11 mouse cellular contexts compared by ENCODE assay signal in genomic region chr8:111445558-111445957, GRCm38 (mm10). TPM values are rescaled to one million over a fixed set of nuclear protein-coding genes. Genes with fewer than 3 reads are reported as not detected.
DNase-seq lines count a peak whose midpoint lies in the region; ATAC-seq and TF ChIP-seq lines count a peak whose summit lies in the region.
"Had no signal": no experiment of that assay in that cellular context is flagged by ENCODE, and none has a peak within 500 bp of the region (broad histone marks: within the 10 kb centered on the region; RNA-seq: fewer than 3 reads in every experiment).

No protein-coding gene starts in this region.

- no peak overlapping the region; the same call in 1 of the 2 replicates for H3K27ac ChIP-seq in heart, adult 2 months
- peak overlapping the region; percentile 58 for H3K27ac ChIP-seq in heart, embryonic 11.5 days (ENCODE audit: low read depth, low read length)
- H3K27ac ChIP-seq in liver, embryonic 11.5 days (ENCODE audit: low read depth, low read length), result no peak overlapping the region
- no peak overlapping the region; the same call in 1 of the 2 replicates for H3K27ac ChIP-seq in stomach, postnatal 0 days (replicated peaks)
- H3K27ac ChIP-seq: limb, embryonic 12.5 days had no signal

- intact Hi-C loops in heart, adult 2 months (cut with DNase I), result no loop called here

- ATAC-seq in heart, embryonic 11.5 days (replicated peaks; ENCODE audit: insufficient number of reproducible peaks, low FRiP score, low TSS enrichment), result no peak
- ATAC-seq in liver, embryonic 11.5 days (replicated peaks; ENCODE audit: low FRiP score), result peak; percentile 93
- peak; percentile 37 for ATAC-seq in stomach, postnatal 0 days (ENCODE audit: low FRiP score, low TSS enrichment)
- ATAC-seq: activated CD4-positive, CD25-positive, alpha-beta regulatory T cell, adult 4 months had no signal

- TF ChIP-seq CTCF in heart, adult 2 months (IDR thresholded peaks at IDR 0.05), result no peak
- TF ChIP-seq CTCF in stomach, postnatal 0 days (IDR thresholded peaks at IDR 0.05; ENCODE audit: low read depth), result no peak

- H3K36me3 ChIP-seq in heart, adult 2 months (ENCODE audit: control insufficient read depth, insufficient read depth, low read length), result no peaks in the 10 kb centered on the region; the same call in 1 of the 2 replicates
- no peaks in the 10 kb centered on the region for H3K36me3 ChIP-seq in heart, embryonic 11.5 days (ENCODE audit: control insufficient read depth, insufficient read depth, low read length)
- H3K36me3 ChIP-seq in liver, embryonic 11.5 days (ENCODE audit: control insufficient read depth, insufficient read depth, low read length), result no peaks in the 10 kb centered on the region
- no peaks in the 10 kb centered on the region for H3K36me3 ChIP-seq in stomach, postnatal 0 days (ENCODE audit: control insufficient read depth, insufficient read depth, low read length)

- WGBS in heart, adult 2 months, result 67% methylated on average over 18 of the region's 18 CpGs
- 63% methylated on average over 18 of the region's 18 CpGs for WGBS in heart, embryonic 11.5 days (ENCODE audit: insufficient replicate concordance)
- 69% methylated on average over 18 of the region's 18 CpGs for WGBS in liver, embryonic 11.5 days
- WGBS in stomach, postnatal 0 days, result 75% methylated on average over 18 of the region's 18 CpGs

- TF ChIP-seq EP300 in heart, adult 2 months (IDR thresholded peaks at IDR 0.05; ENCODE audit: insufficient read depth, low read depth, low read length), result no peak
- TF ChIP-seq EP300 in stomach, postnatal 0 days (optimal IDR thresholded peaks at IDR 0.05), result no peak

- H3K9me3 ChIP-seq in heart, embryonic 11.5 days (replicated peaks; ENCODE audit: control insufficient read depth, low read length), result no peaks in the 10 kb centered on the region
- H3K9me3 ChIP-seq in liver, embryonic 11.5 days (ENCODE audit: control insufficient read depth, low read length), result no peaks in the 10 kb centered on the region
- H3K9me3 ChIP-seq in stomach, postnatal 0 days (ENCODE audit: control insufficient read depth, low read length), result no peaks in the 10 kb centered on the region
- H3K9me3 ChIP-seq: limb, embryonic 12.5 days had no signal

- H3K9ac ChIP-seq in heart, adult 2 months (ENCODE audit: low read depth, low read length), result no peak overlapping the region
- H3K9ac ChIP-seq in heart, embryonic 11.5 days (ENCODE audit: low read depth, low read length), result 0 out of 2 replicates have a peak overlapping the region, but pooled peaks have one; percentile 46
- no peak overlapping the region for H3K9ac ChIP-seq in liver, embryonic 11.5 days (ENCODE audit: low read depth, low read length)
- H3K9ac ChIP-seq in stomach, postnatal 0 days (ENCODE audit: low read length), result no peak overlapping the region
- H3K9ac ChIP-seq: limb, embryonic 12.5 days had no signal

- no peaks in the 10 kb centered on the region for H3K27me3 ChIP-seq in heart, adult 2 months (ENCODE audit: control insufficient read depth, insufficient read depth, low read length)
- H3K27me3 ChIP-seq in heart, embryonic 11.5 days (ENCODE audit: control insufficient read depth, insufficient read depth, low read length), result no peaks in the 10 kb centered on the region
- no peaks in the 10 kb centered on the region for H3K27me3 ChIP-seq in liver, embryonic 11.5 days (replicated peaks; ENCODE audit: control insufficient read depth, insufficient read depth, low read length)
- no peaks in the 10 kb centered on the region for H3K27me3 ChIP-seq in stomach, postnatal 0 days (ENCODE audit: control insufficient read depth, insufficient read depth, low read length)
- H3K27me3 ChIP-seq: limb, embryonic 12.5 days had no signal

- no peaks in the 10 kb centered on the region for H3K79me2 ChIP-seq in heart, adult 2 months (replicated peaks; ENCODE audit: control insufficient read depth, insufficient read depth, low read length)

- H3K4me2 ChIP-seq in heart, embryonic 11.5 days, result peak overlapping the region; percentile 22; the same call in 1 of the 2 replicates
- H3K4me2 ChIP-seq in liver, embryonic 11.5 days, result peak overlapping the region; percentile 4; the same call in 1 of the 2 replicates
- no peak overlapping the region for H3K4me2 ChIP-seq in stomach, postnatal 0 days (replicated peaks; ENCODE audit: low read depth)
- H3K4me2 ChIP-seq: limb, embryonic 12.5 days had no signal

- H3K4me1 ChIP-seq in heart, adult 2 months (ENCODE audit: control insufficient read depth, insufficient read depth, low read length), result peaks cover 7% of the 10 kb centered on the region
- peaks cover 16% of the 10 kb centered on the region for H3K4me1 ChIP-seq in heart, embryonic 11.5 days (ENCODE audit: control insufficient read depth, insufficient read depth, low read length)
- H3K4me1 ChIP-seq in liver, embryonic 11.5 days (replicated peaks; ENCODE audit: control insufficient read depth, insufficient read depth, low read length), result peaks cover 9% of the 10 kb centered on the region
- H3K4me1 ChIP-seq in stomach, postnatal 0 days (replicated peaks; ENCODE audit: control insufficient read depth, insufficient read depth), result no peaks in the 10 kb centered on the region
- H3K4me1 ChIP-seq: limb, embryonic 12.5 days had no signal

- H3K4me3 ChIP-seq in heart, adult 2 months, result no peak overlapping the region
- no peak overlapping the region for H3K4me3 ChIP-seq in heart, embryonic 11.5 days (ENCODE audit: low read depth, low read length)
- no peak overlapping the region for H3K4me3 ChIP-seq in liver, embryonic 11.5 days (ENCODE audit: low read depth, low read length)
- no peak overlapping the region for H3K4me3 ChIP-seq in stomach, postnatal 0 days (ENCODE audit: low read depth, low read length)
- H3K4me3 ChIP-seq: limb, embryonic 12.5 days had no signal

- no peak for TF ChIP-seq POLR2A in heart, adult 2 months (IDR thresholded peaks at IDR 0.05; ENCODE audit: insufficient read depth, low read depth, low read length)

- peak; percentile 27 to 48 for DNase-seq in heart, adult 2 months
- DNase-seq in heart, adult 9 months (ENCODE audit: low spot score in 2 of 2), result no peak
- DNase-seq in liver, embryonic 11.5 days (ENCODE audit: low spot score), result peak; percentile 34
- peak; percentile 41 for DNase-seq in stomach, postnatal 0 days (ENCODE audit: low spot score)
- DNase-seq in cerebellum, adult 9-10 months, result no peak
- DNase-seq in right cerebral cortex, adult 18-20 months, result no peak
- DNase-seq in right cerebral cortex, postnatal 14 days, result no peak
- DNase-seq: cerebellum, postnatal 25 days had no signal

RNA-seq across cellular contexts. Expression of gene Fa2h, which starts 51.9 kb away (rescaled TPM):
- total RNA-seq in heart, adult 2 months (2021), result under 1 TPM in 1 of 2 experiments, not detected in 1; 0.18 TPM
- polyA plus RNA-seq in heart, adult 2 months (2012; rRNA removed), result 0.18 and 0.29 TPM in 2 replicates
- 0.07 TPM in 1 of 2 replicates, not detected in the other for polyA plus RNA-seq in heart, embryonic 11.5 days (2014; fragmentation: Nextera tagmentation; extraction: Ambion mirVana)
- not detected in 2 replicates for polyA plus RNA-seq in liver, embryonic 11.5 days (2014; fragmentation: Nextera tagmentation; extraction: Ambion mirVana)
- 24.7 and 34.2 TPM in 2 replicates for polyA plus RNA-seq in stomach, postnatal 0 days (2015; fragmentation: Nextera tagmentation; extraction: Ambion mirVana)
- polyA plus RNA-seq: limb, embryonic 12.5 days had no signal

Comparison
In these comparisons a context has a peak if more than half of its experiments do, and no peak if none do; other contexts are left out.
1. DNase-seq: peak in heart, adult 2 months (2 of 2), liver, embryonic 11.5 days (single experiment) and stomach, postnatal 0 days (single experiment); none in heart, adult 9 months (0 of 2), cerebellum, adult 9-10 months (single experiment), right cerebral cortex, adult 18-20 months (single experiment) and right cerebral cortex, postnatal 14 days (single experiment).
2. RNA of gene Fa2h, which starts 51.9 kb away (polyA plus RNA-seq): 24.7 to 34.2 TPM in stomach, postnatal 0 days; 0.18 to 0.29 TPM in heart, adult 2 months, 0.07 TPM in heart, embryonic 11.5 days and not detected in liver, embryonic 11.5 days; every median in the first group is over 10 times any median in the second.